Mouse (Mus musculus): ENCODE measurements at regions not wholly inside any gene's neighbourhood (a gene's known extent, or its start where the extent isn't known, plus 50 kb on each side); places are given as distances from the start of the nearest gene placed in this dataset.

GRCm38 (mm10) chr13:53740981-53741380 is 268.1 kb upstream of the Msx2 start:
- TF ChIP-seq FOSL1 (IDR thresholded peaks at IDR 0.05; ENCODE audit: insufficient read depth, low read length, poor library complexity, severe bottlenecking) (no peak), CTCF (IDR thresholded peaks at IDR 0.05; ENCODE audit: control insufficient read depth, insufficient read depth, insufficient read length) (no peak), CEBPB (IDR thresholded peaks at IDR 0.05; ENCODE audit: low read depth) (no peak), MAX (IDR thresholded peaks at IDR 0.05) (no peak), MYOD1 (IDR thresholded peaks at IDR 0.05; ENCODE audit: control insufficient read depth, insufficient read length, low read depth) (no peak), MYOG (IDR thresholded peaks at IDR 0.05; ENCODE audit: control insufficient read depth, extremely low read depth, insufficient read length) (no peak), USF1 (IDR thresholded peaks at IDR 0.05; ENCODE audit: low read depth) (no peak)
- H3K4me3 ChIP-seq (ENCODE audit: insufficient read depth, poor library complexity, severe bottlenecking) = no peak overlapping the region
- H3K36me3 ChIP-seq (ENCODE audit: control insufficient read depth, insufficient read depth) = no peaks in the 10 kb centered on the region
- H3ac ChIP-seq (ENCODE audit: control insufficient read depth, insufficient read length, low read depth) = no peak overlapping the region
- no peaks in the 10 kb centered on the region for H3K79me3 ChIP-seq (ENCODE audit: low read depth)
- no peaks in the 10 kb centered on the region for H3K27me3 ChIP-seq (ENCODE audit: control insufficient read depth, insufficient read depth, insufficient read length)
- no peaks in the 10 kb centered on the region for H3K79me2 ChIP-seq (ENCODE audit: control insufficient read depth, insufficient read depth)

DNA sequence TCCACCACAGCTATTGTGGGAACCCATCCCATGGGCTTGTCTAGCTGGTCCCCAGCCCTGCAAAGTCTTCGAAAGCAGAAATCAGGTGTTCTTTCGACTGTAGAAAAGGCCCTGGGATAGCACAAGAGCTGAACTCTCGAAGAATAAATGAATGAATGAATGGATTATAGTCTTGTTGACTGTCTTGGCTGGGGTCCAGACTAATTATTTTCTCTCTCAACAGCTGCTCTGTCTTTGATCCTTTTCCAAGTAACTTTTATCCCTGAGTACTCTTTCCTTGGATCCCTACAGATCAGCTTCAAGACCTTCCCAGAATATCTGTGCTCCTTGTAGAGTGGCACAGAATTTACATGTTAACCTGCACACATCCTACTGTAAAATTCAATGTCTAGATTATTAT is 266.3 kb upstream of the Msx2 start:
- H3K79me3 ChIP-seq (ENCODE audit: low read depth) = no peaks in the 10 kb centered on the region
- H3K4me3 ChIP-seq (ENCODE audit: insufficient read depth, poor library complexity, severe bottlenecking) = no peak overlapping the region
- no peaks in the 10 kb centered on the region for H3K79me2 ChIP-seq (ENCODE audit: control insufficient read depth, insufficient read depth)
- H3K36me3 ChIP-seq (ENCODE audit: control insufficient read depth, insufficient read depth) = no peaks in the 10 kb centered on the region
- no peak overlapping the region for H3ac ChIP-seq (ENCODE audit: control insufficient read depth, insufficient read length, low read depth)
- TF ChIP-seq CEBPB (IDR thresholded peaks at IDR 0.05; ENCODE audit: low read depth) (no peak), CTCF (IDR thresholded peaks at IDR 0.05; ENCODE audit: control insufficient read depth, insufficient read depth, insufficient read length) (no peak), MYOG (IDR thresholded peaks at IDR 0.05; ENCODE audit: control insufficient read depth, extremely low read depth, insufficient read length) (no peak), MYOD1 (IDR thresholded peaks at IDR 0.05; ENCODE audit: control insufficient read depth, insufficient read length, low read depth) (no peak), USF1 (IDR thresholded peaks at IDR 0.05; ENCODE audit: low read depth) (no peak), FOSL1 (IDR thresholded peaks at IDR 0.05; ENCODE audit: insufficient read depth, low read length, poor library complexity, severe bottlenecking) (no peak), MAX (IDR thresholded peaks at IDR 0.05) (no peak)
- no peaks in the 10 kb centered on the region for H3K27me3 ChIP-seq (ENCODE audit: control insufficient read depth, insufficient read depth, insufficient read length)

DNA sequence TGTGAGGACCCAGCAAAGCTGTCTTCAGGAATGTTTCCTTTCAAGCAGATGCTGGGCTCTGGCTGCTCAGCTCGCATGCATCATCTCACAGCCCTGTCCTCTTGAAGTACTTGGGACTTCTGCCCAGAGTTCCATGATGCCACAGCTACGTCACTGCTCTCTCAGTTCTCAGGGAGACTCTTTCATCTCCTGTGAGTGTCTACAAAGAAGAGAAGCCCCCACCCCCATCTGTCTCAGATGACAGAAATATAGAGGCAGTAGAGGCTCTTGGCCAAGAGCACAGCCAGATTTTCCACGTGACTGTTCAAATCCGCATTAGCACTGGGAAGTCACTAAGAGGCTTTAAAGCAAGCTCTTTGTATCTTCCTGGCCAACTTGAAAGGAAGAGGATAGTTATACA is 262.1 kb upstream of the Msx2 start:
- Histone ChIP-seq H3K36me3 (ENCODE audit: control insufficient read depth, insufficient read depth) (no peaks in the 10 kb centered on the region), H3K79me2 (ENCODE audit: control insufficient read depth, insufficient read depth) (no peaks in the 10 kb centered on the region)

GRCm38 (mm10) chr13:53730259-53730902 is 257.5 kb upstream of the Msx2 start:
- TF ChIP-seq FOSL1 (IDR thresholded peaks at IDR 0.05; ENCODE audit: insufficient read depth, low read length, poor library complexity, severe bottlenecking) (no peak), CTCF (IDR thresholded peaks at IDR 0.05; ENCODE audit: control insufficient read depth, insufficient read depth, insufficient read length) (no peak), CEBPB (IDR thresholded peaks at IDR 0.05; ENCODE audit: low read depth) (no peak), MYOG (IDR thresholded peaks at IDR 0.05; ENCODE audit: control insufficient read depth, extremely low read depth, insufficient read length) (no peak), MYOD1 (IDR thresholded peaks at IDR 0.05; ENCODE audit: control insufficient read depth, insufficient read length, low read depth) (peak; percentile 76), USF1 (IDR thresholded peaks at IDR 0.05; ENCODE audit: low read depth) (no peak), MAX (IDR thresholded peaks at IDR 0.05) (peak; percentile 53)
- Histone ChIP-seq H3ac (ENCODE audit: control insufficient read depth, insufficient read length, low read depth) (no peak overlapping the region), H3K27me3 (ENCODE audit: control insufficient read depth, insufficient read depth, insufficient read length) (no peaks in the 10 kb centered on the region), H3K79me3 (ENCODE audit: low read depth) (no peaks in the 10 kb centered on the region), H3K4me3 (ENCODE audit: insufficient read depth, poor library complexity, severe bottlenecking) (no peak overlapping the region), H3K79me2 (ENCODE audit: control insufficient read depth, insufficient read depth) (no peaks in the 10 kb centered on the region), H3K36me3 (ENCODE audit: control insufficient read depth, insufficient read depth) (no peaks in the 10 kb centered on the region)

More for the DNA sequence above, 262.1 kb upstream of the Msx2 start:
- Histone ChIP-seq H3K27me3 (ENCODE audit: control insufficient read depth, insufficient read depth, insufficient read length) (no peaks in the 10 kb centered on the region), H3K4me3 (ENCODE audit: insufficient read depth, poor library complexity, severe bottlenecking) (no peak overlapping the region), H3K79me3 (ENCODE audit: low read depth) (no peaks in the 10 kb centered on the region), H3ac (ENCODE audit: control insufficient read depth, insufficient read length, low read depth) (no peak overlapping the region)
- TF ChIP-seq FOSL1 (IDR thresholded peaks at IDR 0.05; ENCODE audit: insufficient read depth, low read length, poor library complexity, severe bottlenecking) (no peak), MYOD1 (IDR thresholded peaks at IDR 0.05; ENCODE audit: control insufficient read depth, insufficient read length, low read depth) (no peak), CTCF (IDR thresholded peaks at IDR 0.05; ENCODE audit: control insufficient read depth, insufficient read depth, insufficient read length) (no peak), CEBPB (IDR thresholded peaks at IDR 0.05; ENCODE audit: low read depth) (no peak), USF1 (IDR thresholded peaks at IDR 0.05; ENCODE audit: low read depth) (no peak), MAX (IDR thresholded peaks at IDR 0.05) (no peak), MYOG (IDR thresholded peaks at IDR 0.05; ENCODE audit: control insufficient read depth, extremely low read depth, insufficient read length) (no peak)

DNA sequence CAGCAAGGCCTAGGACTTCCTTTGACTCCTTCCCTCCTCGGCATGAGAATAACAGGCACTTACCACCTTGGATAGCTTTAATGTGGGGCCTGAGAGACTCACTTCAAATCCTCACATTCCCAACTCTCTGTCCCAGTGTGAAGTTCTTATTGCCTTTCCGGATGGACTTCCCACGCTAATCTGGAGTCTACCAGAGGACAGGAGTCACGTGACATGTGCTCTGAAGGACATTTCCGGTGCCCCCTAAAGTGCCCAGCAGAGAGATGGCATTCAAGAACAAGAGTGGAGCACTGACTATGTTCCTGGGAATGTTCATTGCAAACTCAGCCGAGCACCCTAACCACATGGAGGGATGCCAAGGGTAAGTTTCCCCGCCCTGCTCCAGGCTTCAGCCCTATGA is 257.0 kb upstream of the Msx2 start:
- H3K79me3 ChIP-seq (ENCODE audit: low read depth) = no peaks in the 10 kb centered on the region
- H3K4me3 ChIP-seq (ENCODE audit: insufficient read depth, poor library complexity, severe bottlenecking) = no peak overlapping the region
- no peaks in the 10 kb centered on the region for H3K36me3 ChIP-seq (ENCODE audit: control insufficient read depth, insufficient read depth)
- H3K79me2 ChIP-seq (ENCODE audit: control insufficient read depth, insufficient read depth) = no peaks in the 10 kb centered on the region
- H3K27me3 ChIP-seq (ENCODE audit: control insufficient read depth, insufficient read depth, insufficient read length) = no peaks in the 10 kb centered on the region
- TF ChIP-seq MYOG (IDR thresholded peaks at IDR 0.05; ENCODE audit: control insufficient read depth, extremely low read depth, insufficient read length) (no peak), CEBPB (IDR thresholded peaks at IDR 0.05; ENCODE audit: low read depth) (no peak), CTCF (IDR thresholded peaks at IDR 0.05; ENCODE audit: control insufficient read depth, insufficient read depth, insufficient read length) (no peak), MYOD1 (IDR thresholded peaks at IDR 0.05; ENCODE audit: control insufficient read depth, insufficient read length, low read depth) (no peak), MAX (IDR thresholded peaks at IDR 0.05) (peak; percentile 52), USF1 (IDR thresholded peaks at IDR 0.05; ENCODE audit: low read depth) (peak; percentile 95), FOSL1 (IDR thresholded peaks at IDR 0.05; ENCODE audit: insufficient read depth, low read length, poor library complexity, severe bottlenecking) (no peak)
- H3ac ChIP-seq (ENCODE audit: control insufficient read depth, insufficient read length, low read depth) = no peak overlapping the region

All from C2C12 (cell line).